Mouse (Mus musculus): ENCODE data around the gene Spock1. TPM values are rescaled to one million over a fixed set of nuclear protein-coding genes. Genes with fewer than 3 reads are reported as not detected.

Spock1 gene
- polyA plus RNA-seq, 1 experiment from 2014 or later: 3.3 TPM

DNA sequence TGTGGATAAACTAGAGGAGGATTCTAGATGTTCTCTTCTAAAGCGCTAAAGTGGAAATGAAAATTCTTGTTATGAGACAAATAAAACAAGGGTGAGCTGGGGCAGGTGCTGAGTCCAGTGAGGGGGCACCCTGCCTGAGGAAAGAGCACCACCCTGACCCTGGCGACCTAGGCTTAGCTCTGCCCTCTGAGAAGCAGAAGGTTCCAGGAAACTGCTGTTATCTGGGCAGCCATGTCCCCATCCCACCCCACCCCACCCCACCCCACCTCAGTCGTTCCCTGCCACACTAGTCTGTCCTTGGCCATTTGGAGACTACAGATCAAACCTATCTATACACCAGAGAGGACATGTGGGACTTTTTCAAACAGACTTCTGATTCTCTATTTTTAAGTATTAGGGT lies 235.4 kb downstream of the Spock1 start:
- H3K4me2 ChIP-seq: no peak overlapping the region
- no peak overlapping the region for H3K4me3 ChIP-seq
- H3K9me3 ChIP-seq: no peaks in the 10 kb centered on the region
- no peak overlapping the region for H3K27ac ChIP-seq
- H3K27me3 ChIP-seq: no peaks in the 10 kb centered on the region
- H3K4me1 ChIP-seq: peaks cover 6% of the 10 kb centered on the region
- no peak overlapping the region for H3K9ac ChIP-seq
- WGBS: 46% methylated on average over 3 of the region's 3 CpGs
- ATAC-seq (ENCODE audit: insufficient number of reproducible peaks, low FRiP score, low TSS enrichment, low read depth): no peak
- no peaks in the 10 kb centered on the region for H3K36me3 ChIP-seq

- Histone ChIP-seq H3K9me3 (no peaks in the 10 kb centered on the region), H3K9ac (no peak overlapping the region), H3K27me3 (no peaks in the 10 kb centered on the region), H3K4me1 (peaks cover 7% of the 10 kb centered on the region), H3K4me2 (no peak overlapping the region), H3K36me3 (no peaks in the 10 kb centered on the region), H3K4me3 (no peak overlapping the region), H3K27ac (no peak overlapping the region)
- no peak for ATAC-seq (ENCODE audit: insufficient number of reproducible peaks, low FRiP score, low TSS enrichment, low read depth)
- 26% methylated on average over 9 of the region's 9 CpGs for WGBS
These were observed 236.2 kb downstream of the Spock1 start for GRCm38 (mm10) chr13:57671919-57672318.

DNA sequence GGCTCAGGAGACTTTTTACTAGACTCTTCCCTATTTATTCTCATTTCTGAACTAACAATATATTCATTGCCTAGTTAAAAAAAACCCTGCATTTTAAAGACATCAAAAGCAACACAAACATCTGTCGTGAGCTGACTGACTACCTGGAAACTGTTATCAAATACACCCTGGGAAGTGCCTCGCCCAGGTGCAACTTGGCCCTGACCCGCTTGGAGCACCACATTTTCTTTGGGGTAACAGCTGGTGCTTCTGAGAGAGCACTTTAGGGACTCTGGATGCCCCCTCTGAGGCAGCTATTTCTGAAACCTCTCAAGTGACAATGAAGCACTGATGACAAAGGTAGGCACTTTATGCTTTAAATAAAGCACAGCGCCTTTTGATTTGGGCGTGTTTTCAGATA lies 236.8 kb downstream of the Spock1 start:
- ATAC-seq (ENCODE audit: insufficient number of reproducible peaks, low FRiP score, low TSS enrichment, low read depth): no peak
- H3K4me2 ChIP-seq: no peak overlapping the region
- H3K4me1 ChIP-seq: peaks cover 11% of the 10 kb centered on the region
- no peaks in the 10 kb centered on the region for H3K36me3 ChIP-seq
- H3K27ac ChIP-seq: no peak overlapping the region
- H3K4me3 ChIP-seq: no peak overlapping the region
- 53% methylated on average over 5 of the region's 5 CpGs for WGBS
- H3K27me3 ChIP-seq: no peaks in the 10 kb centered on the region
- no peaks in the 10 kb centered on the region for H3K9me3 ChIP-seq
- H3K9ac ChIP-seq: no peak overlapping the region

DNA sequence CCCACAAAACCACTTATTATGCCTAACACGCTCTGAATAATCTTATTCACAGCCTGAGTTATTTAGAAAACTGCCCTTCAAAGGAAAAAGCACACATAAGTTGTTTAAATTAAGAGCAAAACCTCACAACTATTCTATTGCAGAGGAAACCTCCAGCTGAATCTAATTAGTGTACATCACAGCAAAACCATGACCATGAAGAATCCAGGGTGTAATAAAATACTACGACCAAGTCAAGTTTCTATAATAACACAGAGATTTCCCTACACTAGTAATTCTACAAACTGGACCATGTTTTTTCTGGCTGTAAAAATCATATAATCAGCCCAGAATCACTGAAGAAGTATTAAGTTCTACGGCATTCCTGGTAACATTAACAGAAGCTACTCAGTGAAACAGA lies 240.5 kb downstream of the Spock1 start:
- Histone ChIP-seq H3K9me3 (no peaks in the 10 kb centered on the region), H3K4me3 (no peak overlapping the region), H3K4me1 (peaks cover 11% of the 10 kb centered on the region), H3K36me3 (no peaks in the 10 kb centered on the region), H3K4me2 (no peak overlapping the region), H3K27me3 (no peaks in the 10 kb centered on the region; the same call in 1 of the 2 replicates), H3K9ac (no peak overlapping the region), H3K27ac (no peak overlapping the region)
- WGBS: 18% methylated on average over 3 of the region's 3 CpGs
- ATAC-seq (ENCODE audit: insufficient number of reproducible peaks, low FRiP score, low TSS enrichment, low read depth): no peak

DNA sequence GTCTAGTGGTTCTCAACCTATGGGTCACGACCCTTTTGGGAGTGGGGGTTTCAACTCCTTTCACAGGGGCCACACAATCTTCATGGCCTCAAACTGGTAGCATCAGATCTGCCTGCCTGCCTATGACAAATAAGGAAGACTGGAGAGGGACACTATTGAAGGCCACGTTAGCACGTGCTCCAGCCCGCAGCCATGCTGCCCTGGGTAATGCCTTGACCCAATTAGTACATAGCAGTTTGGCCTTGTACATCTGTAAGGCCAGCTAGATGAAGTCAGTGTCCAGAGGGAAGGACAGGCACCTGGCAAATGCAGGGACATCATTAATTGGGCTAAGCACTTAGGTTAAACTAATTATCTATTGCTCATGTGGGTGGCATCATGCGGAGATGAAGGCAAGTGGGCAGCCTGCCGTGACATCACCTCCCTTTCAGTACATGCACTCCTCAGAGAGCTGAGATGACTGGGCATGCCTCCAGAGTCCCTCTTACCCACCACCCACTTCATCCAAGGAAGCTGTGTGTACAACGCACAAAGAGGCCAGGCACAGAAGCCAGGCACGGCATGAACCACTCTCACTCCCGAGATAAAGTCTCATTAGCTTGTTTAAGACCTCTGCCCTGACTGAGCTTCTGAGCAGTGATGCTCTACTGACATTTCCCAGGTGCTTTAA lies 241.8 kb downstream of the Spock1 start:
- WGBS: 50% methylated on average over 9 of the region's 9 CpGs
- no peaks in the 10 kb centered on the region for H3K9me3 ChIP-seq
- ATAC-seq (ENCODE audit: insufficient number of reproducible peaks, low FRiP score, low TSS enrichment, low read depth): no peak
- H3K9ac ChIP-seq: no peak overlapping the region
- H3K27me3 ChIP-seq: no peaks in the 10 kb centered on the region; the same call in 1 of the 2 replicates
- no peaks in the 10 kb centered on the region for H3K36me3 ChIP-seq
- H3K27ac ChIP-seq: no peak overlapping the region
- peaks cover 8% of the 10 kb centered on the region for H3K4me1 ChIP-seq
- H3K4me2 ChIP-seq: no peak overlapping the region
- H3K4me3 ChIP-seq: no peak overlapping the region

DNA sequence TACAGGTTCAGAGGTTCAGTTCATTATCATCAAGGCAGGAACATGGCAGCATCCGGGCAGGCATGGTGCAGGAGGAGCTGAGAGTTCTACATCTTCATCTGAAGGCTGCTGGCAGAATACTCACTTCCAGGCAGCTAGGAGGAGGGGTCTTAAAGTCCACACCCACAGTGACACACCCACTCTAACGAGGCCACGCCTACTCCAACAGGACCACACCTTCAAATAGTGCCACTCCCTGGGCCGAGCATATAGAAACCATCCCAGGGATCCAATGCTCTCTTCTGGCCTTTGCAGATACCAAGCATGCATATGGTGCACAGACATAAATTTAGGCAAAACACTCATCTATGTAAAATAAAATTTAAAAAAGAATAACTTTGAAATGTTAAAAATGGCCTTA lies 245.6 kb downstream of the Spock1 start:
- Histone ChIP-seq H3K9me3 (no peaks in the 10 kb centered on the region), H3K27ac (no peak overlapping the region), H3K36me3 (no peaks in the 10 kb centered on the region), H3K4me1 (peaks cover 6% of the 10 kb centered on the region), H3K4me2 (no peak overlapping the region), H3K4me3 (no peak overlapping the region), H3K27me3 (no peaks in the 10 kb centered on the region; the same call in 1 of the 2 replicates), H3K9ac (no peak overlapping the region)
- ATAC-seq (ENCODE audit: insufficient number of reproducible peaks, low FRiP score, low TSS enrichment, low read depth): no peak
- 80% methylated on average over 4 of the region's 4 CpGs for WGBS

DNA sequence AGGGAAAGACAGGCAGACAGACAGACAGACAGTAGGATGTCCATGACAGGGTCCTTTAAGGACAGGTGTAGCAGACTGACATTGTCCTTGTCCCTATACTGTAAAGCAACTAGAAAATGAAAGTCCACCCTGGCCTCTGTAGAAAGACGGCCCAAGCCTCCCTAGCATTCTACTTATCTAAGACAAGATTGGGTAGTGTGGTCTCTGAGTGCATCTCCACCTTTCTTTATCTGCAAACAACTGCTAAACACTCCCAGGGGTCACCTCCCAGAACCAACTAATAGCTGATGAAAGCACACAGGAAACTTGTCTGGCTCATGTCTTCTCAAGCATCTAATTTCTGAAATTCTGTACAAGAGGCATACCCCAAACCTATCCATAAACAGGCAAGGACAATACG lies 247.6 kb downstream of the Spock1 start:
- no peaks in the 10 kb centered on the region for H3K9me3 ChIP-seq
- WGBS: 83% methylated on average over 2 of the region's 2 CpGs
- no peak for ATAC-seq (ENCODE audit: insufficient number of reproducible peaks, low FRiP score, low TSS enrichment, low read depth)
- no peaks in the 10 kb centered on the region for H3K27me3 ChIP-seq
- H3K27ac ChIP-seq: no peak overlapping the region
- no peaks in the 10 kb centered on the region for H3K36me3 ChIP-seq
- H3K9ac ChIP-seq: no peak overlapping the region
- H3K4me2 ChIP-seq: no peak overlapping the region
- no peak overlapping the region for H3K4me3 ChIP-seq
- no peaks in the 10 kb centered on the region for H3K4me1 ChIP-seq

GRCm38 (mm10) chr13:57659872-57660271 lies 248.3 kb downstream of the Spock1 start:
- no peak for ATAC-seq (ENCODE audit: insufficient number of reproducible peaks, low FRiP score, low TSS enrichment, low read depth)
- H3K4me3 ChIP-seq: no peak overlapping the region
- H3K4me2 ChIP-seq: no peak overlapping the region
- no peak overlapping the region for H3K27ac ChIP-seq
- no peaks in the 10 kb centered on the region for H3K9me3 ChIP-seq
- no peaks in the 10 kb centered on the region for H3K36me3 ChIP-seq
- H3K27me3 ChIP-seq: no peaks in the 10 kb centered on the region
- H3K9ac ChIP-seq: no peak overlapping the region
- no peaks in the 10 kb centered on the region for H3K4me1 ChIP-seq
- 83% methylated on average over 3 of the region's 3 CpGs for WGBS

DNA sequence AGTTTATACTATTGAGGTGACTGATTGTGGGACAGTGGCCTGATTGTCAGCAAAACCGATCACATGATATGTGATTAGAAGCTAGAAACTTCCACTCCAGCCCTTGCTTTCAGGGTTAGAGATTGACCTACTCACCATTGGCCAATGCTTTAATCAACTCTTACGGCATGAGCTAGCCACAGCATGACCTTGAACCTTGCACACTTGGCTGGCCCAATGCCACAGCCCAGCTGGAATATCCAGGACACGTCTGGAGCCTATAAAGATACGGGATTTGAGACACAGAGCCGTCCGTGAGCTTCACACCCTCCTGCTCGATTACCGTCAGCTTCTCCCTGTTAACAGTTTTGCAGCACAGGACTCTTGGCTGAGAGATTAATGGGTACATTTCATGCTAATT lies 251.5 kb downstream of the Spock1 start:
- Histone ChIP-seq H3K9me3 (no peaks in the 10 kb centered on the region), H3K27ac (no peak overlapping the region), H3K4me3 (no peak overlapping the region), H3K9ac (no peak overlapping the region), H3K36me3 (no peaks in the 10 kb centered on the region), H3K4me2 (no peak overlapping the region), H3K27me3 (no peaks in the 10 kb centered on the region), H3K4me1 (no peaks in the 10 kb centered on the region)
- no peak for ATAC-seq (ENCODE audit: insufficient number of reproducible peaks, low FRiP score, low TSS enrichment, low read depth)
- 58% methylated on average over 8 of the region's 8 CpGs for WGBS

- 86% methylated on average over 7 of the region's 7 CpGs for WGBS
- H3K9me3 ChIP-seq: no peaks in the 10 kb centered on the region
- no peak overlapping the region for H3K27ac ChIP-seq
- H3K36me3 ChIP-seq: no peaks in the 10 kb centered on the region
- no peak overlapping the region for H3K4me3 ChIP-seq
- H3K27me3 ChIP-seq: no peaks in the 10 kb centered on the region
- ATAC-seq (ENCODE audit: insufficient number of reproducible peaks, low FRiP score, low TSS enrichment, low read depth): no peak
- H3K4me1 ChIP-seq: no peaks in the 10 kb centered on the region
- no peak overlapping the region for H3K9ac ChIP-seq
- no peak overlapping the region for H3K4me2 ChIP-seq
These were observed 253.8 kb downstream of the Spock1 start for GRCm38 (mm10) chr13:57654362-57654761.

- ATAC-seq (ENCODE audit: insufficient number of reproducible peaks, low FRiP score, low TSS enrichment, low read depth): no peak
- 71% methylated on average over 4 of the region's 4 CpGs for WGBS
- H3K36me3 ChIP-seq: no peaks in the 10 kb centered on the region
These were observed 256.9 kb downstream of the Spock1 start for GRCm38 (mm10) chr13:57651236-57651635.

DNA sequence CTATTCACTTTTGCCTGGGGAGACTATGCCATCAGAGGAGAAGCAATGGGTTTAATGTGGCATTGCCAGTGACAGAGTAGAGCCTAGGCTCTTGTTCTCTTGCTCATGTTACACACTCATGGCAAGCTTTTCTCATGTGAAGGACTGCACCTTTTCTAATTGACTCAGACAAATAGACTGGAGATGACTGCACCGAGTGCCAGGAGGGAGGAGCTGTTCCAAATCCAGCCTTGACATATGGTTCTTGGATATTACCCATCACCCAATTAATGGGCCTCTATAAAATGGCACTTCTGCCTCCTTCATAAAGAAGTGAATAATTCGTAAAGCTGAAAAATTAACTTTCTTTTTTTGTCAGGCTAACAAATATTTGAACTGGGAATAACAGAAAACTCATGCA lies 259.3 kb downstream of the Spock1 start:
- Histone ChIP-seq H3K9me3 (no peaks in the 10 kb centered on the region), H3K36me3 (no peaks in the 10 kb centered on the region), H3K9ac (no peak overlapping the region), H3K4me3 (no peak overlapping the region), H3K27ac (no peak overlapping the region), H3K4me1 (no peaks in the 10 kb centered on the region), H3K27me3 (no peaks in the 10 kb centered on the region), H3K4me2 (no peak overlapping the region)
- no peak for ATAC-seq (ENCODE audit: insufficient number of reproducible peaks, low FRiP score, low TSS enrichment, low read depth)
- WGBS: 62% methylated on average over 2 of the region's 2 CpGs

More at GRCm38 (mm10) chr13:57651236-57651635, 256.9 kb downstream of the Spock1 start:
- Histone ChIP-seq H3K27me3 (no peaks in the 10 kb centered on the region), H3K4me2 (no peak overlapping the region), H3K4me3 (no peak overlapping the region), H3K9ac (no peak overlapping the region), H3K27ac (no peak overlapping the region), H3K9me3 (no peaks in the 10 kb centered on the region), H3K4me1 (no peaks in the 10 kb centered on the region)

DNA sequence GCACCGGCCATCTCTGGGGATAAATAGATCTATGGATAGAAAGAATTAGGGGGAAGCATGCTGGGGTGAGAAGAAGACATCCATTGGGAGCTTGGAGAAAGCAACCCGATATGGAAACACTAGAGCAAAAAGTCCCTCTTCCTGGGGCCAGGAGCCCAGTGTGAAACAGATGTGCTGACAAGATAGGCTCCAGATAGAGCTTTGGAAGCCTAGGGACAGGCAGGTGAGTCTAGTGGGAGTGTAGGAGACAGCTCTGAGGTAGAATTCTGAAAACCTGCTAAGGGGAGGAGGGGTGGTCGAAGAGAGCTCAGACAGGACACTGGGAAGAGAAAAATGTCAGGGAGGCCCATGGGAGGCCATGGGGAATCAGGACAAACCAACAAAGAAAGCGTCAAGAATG lies 260.7 kb downstream of the Spock1 start:
- 80% methylated on average over 4 of the region's 4 CpGs for WGBS
- Histone ChIP-seq H3K36me3 (no peaks in the 10 kb centered on the region), H3K9ac (no peak overlapping the region), H3K4me2 (no peak overlapping the region), H3K27me3 (no peaks in the 10 kb centered on the region), H3K27ac (no peak overlapping the region), H3K4me3 (no peak overlapping the region), H3K9me3 (no peaks in the 10 kb centered on the region), H3K4me1 (no peaks in the 10 kb centered on the region)
- ATAC-seq (ENCODE audit: insufficient number of reproducible peaks, low FRiP score, low TSS enrichment, low read depth): no peak
